Mouse (Mus musculus) spleen, postnatal 36 days (tissue): ENCODE data around the gene Atg4d.
"Not testable (repeated sequence)": the region's sequence is repeated elsewhere in the genome, so short reads cannot be mapped to it uniquely, and the experiment has no call there.

Experiments used
- DNase-seq, 2 experiments: peaks; one replicate each; pipeline ENCODE4 v3.0.0; 2022; ENCODE audit warnings: low spot score in 2 of 2, mixed read lengths in 1 of 2

Gene Atg4d

GRCm38 (mm10) chr9:21273520-21274228 lies 8.6 kb downstream of the Atg4d start:
- no peak for DNase-seq

- no peak for DNase-seq
Observed at GRCm38 (mm10) chr9:21274336-21274735, 9.2 kb downstream of the Atg4d start.

- no peak for DNase-seq
Observed at GRCm38 (mm10) chr9:21275013-21275710, 10.1 kb downstream of the Atg4d start.

- DNase-seq: no peak
Observed at GRCm38 (mm10) chr9:21275727-21276126, 10.6 kb downstream of the Atg4d start.

GRCm38 (mm10) chr9:21276307-21276706 lies 11.2 kb downstream of the Atg4d start:
- DNase-seq: no peak

GRCm38 (mm10) chr9:21277776-21278175 lies 12.7 kb downstream of the Atg4d start:
- DNase-seq: no peak

GRCm38 (mm10) chr9:21283591-21283990 lies 18.5 kb downstream of the Atg4d start:
- DNase-seq: no peak

GRCm38 (mm10) chr9:21283994-21284393 lies 18.9 kb downstream of the Atg4d start:
- DNase-seq: no peak

- no peak for DNase-seq
Observed at GRCm38 (mm10) chr9:21286753-21287152, 21.7 kb downstream of the Atg4d start.

- DNase-seq: peak; percentile 98 to 99
Observed at GRCm38 (mm10) chr9:21287571-21288402, 22.7 kb downstream of the Atg4d start, which contains the start of gene Kri1. Gene Kri1, minus strand, starts transcription at chr9:21287969.

- DNase-seq: peak; percentile 47 to 56
Observed at GRCm38 (mm10) chr9:21288404-21289336, 23.6 kb downstream of the Atg4d start.

GRCm38 (mm10) chr9:21289337-21289671 lies 24.2 kb downstream of the Atg4d start:
- no peak for DNase-seq

- no peak for DNase-seq
Observed at GRCm38 (mm10) chr9:21290589-21290988, 25.5 kb downstream of the Atg4d start.

- peak; percentile 100 for DNase-seq
Observed at GRCm38 (mm10) chr9:21291022-21291787, 26.1 kb downstream of the Atg4d start, which contains the start of gene Cdkn2d. Gene Cdkn2d, minus strand, starts transcription at chr9:21291407.

GRCm38 (mm10) chr9:21291868-21292267 lies 26.8 kb downstream of the Atg4d start:
- DNase-seq: not testable (repeated sequence)

GRCm38 (mm10) chr9:21292271-21292670 lies 27.2 kb downstream of the Atg4d start:
- DNase-seq: no peak

GRCm38 (mm10) chr9:21299014-21299413 lies 33.9 kb downstream of the Atg4d start:
- no peak for DNase-seq

- no peak for DNase-seq
Observed at GRCm38 (mm10) chr9:21305065-21305464, 40.0 kb downstream of the Atg4d start.

GRCm38 (mm10) chr9:21309150-21309741 lies 44.2 kb downstream of the Atg4d start:
- DNase-seq: peak; percentile 70 to 72

GRCm38 (mm10) chr9:21311695-21312094 lies 46.6 kb downstream of the Atg4d start:
- no peak for DNase-seq
